Mouse (Mus musculus) T-helper 17 cell (primary cell): ENCODE results near the gene Tssk2.

Experiments used
- in situ Hi-C, 2 experiments: fragments of 300-600 bp; cut with MboI, MseI; formaldehyde crosslinking; loops; 1 replicate in 1 of 2; 2 replicates in 1 of 2; pipeline ENCODE4 v1.15.1; 2025; ENCODE audit warnings: high pct_unique_total_duplicates in 2 of 2

The Tssk2 gene

DNA sequence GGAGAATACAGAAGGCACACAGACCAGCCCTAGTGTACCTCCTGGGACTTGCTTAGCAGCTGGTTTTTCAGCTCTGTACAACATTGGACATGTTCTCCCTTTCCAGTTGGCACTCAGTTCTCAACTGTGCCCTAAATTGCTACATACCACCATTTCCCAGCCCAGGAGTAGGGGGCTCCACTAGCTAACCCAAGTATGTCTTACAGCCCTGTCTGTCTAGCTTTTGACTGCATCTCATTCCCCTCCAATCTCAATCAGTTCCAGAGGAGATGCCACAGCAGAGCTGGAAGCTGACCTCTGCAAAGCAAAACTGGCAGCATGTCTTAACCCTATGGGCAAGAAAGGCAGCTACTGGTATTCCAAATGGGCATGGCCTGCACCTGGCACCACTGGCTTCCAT lies 2.3 kb upstream of the Tssk2 start:
- in situ Hi-C loops, result no loop called here

DNA sequence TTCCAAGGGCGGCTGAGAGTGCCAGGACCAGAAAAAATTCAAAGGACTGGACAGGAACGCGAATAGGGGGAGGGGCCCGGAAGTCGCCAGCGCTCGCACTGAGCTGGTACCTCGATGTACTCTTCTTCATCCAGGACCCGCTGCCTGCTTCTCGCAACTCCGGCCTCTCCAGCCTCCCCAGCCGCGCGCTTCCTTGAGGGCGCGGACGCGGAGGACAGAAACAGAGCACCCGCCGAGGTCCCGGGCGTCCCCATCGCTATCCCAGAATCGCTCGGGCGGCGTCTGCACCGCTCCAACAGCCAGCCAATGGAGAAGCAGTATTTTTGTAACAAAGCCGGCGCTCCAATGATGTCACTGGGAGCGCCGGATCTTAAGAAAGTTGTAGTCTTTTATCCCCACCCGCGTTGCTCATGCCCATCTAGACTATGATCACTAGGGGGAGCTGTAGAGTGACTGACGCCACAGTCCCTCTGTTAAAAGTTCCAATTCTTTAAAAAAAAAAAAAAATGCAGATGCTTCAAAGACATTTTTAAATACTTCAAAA lies 12.7 kb downstream of the Tssk2 start, which contains the start of gene Ess2:
Gene Ess2, minus strand, starts transcription at position 297 of the 544 bp plus-strand sequence.
- in situ Hi-C loops, result loop anchor here in 1 of 2 experiments (5.0 kb wide), 1 partner anchor 704 kb away; the partner anchor contains the start of gene Rimbp3

- in situ Hi-C loops, result loop anchor here in 1 of 2 experiments (5.0 kb wide), 1 partner anchor 707 kb away; the partner anchor contains the start of gene Rimbp3
These were observed 16.1 kb downstream of the Tssk2 start, which contains the start of gene Gsc2 for GRCm38 (mm10) chr16:17914307-17915249. Gsc2 (minus strand) TSS chr16:17915059.

GRCm38 (mm10) chr16:17920586-17920985 lies 22.1 kb downstream of the Tssk2 start:
- in situ Hi-C loops, result no loop called here

- in situ Hi-C loops, result no loop called here
These were observed 23.1 kb downstream of the Tssk2 start for GRCm38 (mm10) chr16:17921325-17922162.

DNA sequence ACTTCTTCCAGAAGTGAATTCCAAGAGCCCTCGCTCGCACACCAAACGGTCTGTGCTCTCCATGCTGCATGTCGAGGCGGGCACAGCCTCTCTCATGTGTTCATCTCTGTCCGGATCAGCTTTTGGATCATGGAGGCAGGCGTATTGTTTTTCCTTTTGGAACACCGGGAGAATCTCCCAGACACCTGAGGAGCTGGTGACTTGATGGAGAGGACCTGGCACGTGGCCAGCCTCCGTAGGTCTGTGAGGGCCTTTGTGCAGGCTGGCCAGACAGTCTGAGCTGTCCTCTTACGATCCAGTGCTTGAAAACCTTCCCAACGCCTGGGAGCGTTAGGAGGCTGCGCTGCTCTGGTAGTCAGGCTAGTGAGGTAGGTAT lies 23.7 kb downstream of the Tssk2 start:
- in situ Hi-C loops, result no loop called here

DNA sequence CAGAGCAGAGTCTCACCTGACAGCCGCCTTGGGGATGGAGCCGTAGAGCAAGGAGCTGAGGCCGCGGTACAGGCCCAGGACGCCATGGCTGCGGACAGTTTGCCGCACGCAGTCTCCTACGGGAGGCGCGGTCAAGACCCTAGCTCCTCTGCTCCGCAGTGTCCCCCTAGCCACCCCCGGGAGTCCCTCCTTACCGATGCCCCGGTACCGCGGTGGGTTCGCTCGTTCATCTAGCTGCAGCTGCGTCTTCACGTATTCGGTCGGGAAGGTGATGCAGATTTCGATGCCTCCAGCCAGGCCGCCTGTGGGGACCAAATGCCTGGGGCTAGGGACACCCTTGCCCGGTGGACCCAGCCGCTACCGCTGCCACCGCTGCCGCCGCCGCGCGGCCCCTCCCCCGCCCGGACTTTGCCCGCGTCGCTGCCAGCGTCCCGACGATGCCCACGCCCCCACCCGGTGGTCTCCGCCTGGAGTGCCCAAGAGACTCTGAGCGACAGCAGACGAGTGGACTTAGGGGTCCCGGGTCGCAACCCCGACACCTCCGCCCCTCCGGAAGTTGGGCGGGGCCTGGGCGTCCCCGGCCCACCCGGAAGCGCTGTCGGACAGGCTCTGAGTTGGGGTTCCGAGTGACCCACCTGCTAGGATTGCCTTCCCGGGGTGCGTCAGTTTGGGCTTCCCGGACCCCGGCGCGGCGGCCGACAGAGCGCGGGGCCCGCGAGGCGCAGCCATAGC lies 29.1 kb downstream of the Tssk2 start:
- in situ Hi-C loops, result no loop called here

DNA sequence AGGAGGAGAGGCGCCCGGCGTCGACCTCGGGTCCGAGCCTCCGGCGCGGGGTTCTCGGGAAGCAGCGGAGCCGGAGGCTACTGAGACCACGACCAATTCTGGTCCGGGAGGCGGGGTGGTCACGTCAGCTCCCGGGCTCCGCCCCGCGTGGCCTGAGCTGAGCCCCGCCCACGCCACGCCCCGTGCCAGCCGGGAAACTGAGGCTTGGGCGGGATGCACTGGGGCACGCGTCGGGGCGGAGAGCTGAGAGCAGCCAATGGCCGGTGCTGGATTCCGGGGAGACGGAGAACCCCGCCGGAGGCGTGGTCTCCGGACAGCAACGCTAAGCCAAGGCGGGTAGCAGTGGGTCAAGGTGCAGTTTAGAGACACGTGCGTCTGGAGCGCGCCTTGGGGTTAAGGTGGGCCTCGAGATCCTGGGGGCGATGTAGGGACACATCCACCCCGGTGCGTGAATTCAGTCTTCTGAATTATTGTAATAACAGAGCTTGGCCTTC lies 29.7 kb downstream of the Tssk2 start, which contains the start of gene Slc25a1:
Gene Slc25a1, minus strand, starts transcription at position 133 of the 494 bp plus-strand sequence.
- in situ Hi-C loops, result no loop called here

- in situ Hi-C loops, result no loop called here
These were observed 30.2 kb downstream of the Tssk2 start for GRCm38 (mm10) chr16:17928627-17929104.

GRCm38 (mm10) chr16:17929211-17929610 lies 30.8 kb downstream of the Tssk2 start:
- in situ Hi-C loops, result no loop called here

GRCm38 (mm10) chr16:17929631-17930030 lies 31.2 kb downstream of the Tssk2 start:
- in situ Hi-C loops, result no loop called here

DNA sequence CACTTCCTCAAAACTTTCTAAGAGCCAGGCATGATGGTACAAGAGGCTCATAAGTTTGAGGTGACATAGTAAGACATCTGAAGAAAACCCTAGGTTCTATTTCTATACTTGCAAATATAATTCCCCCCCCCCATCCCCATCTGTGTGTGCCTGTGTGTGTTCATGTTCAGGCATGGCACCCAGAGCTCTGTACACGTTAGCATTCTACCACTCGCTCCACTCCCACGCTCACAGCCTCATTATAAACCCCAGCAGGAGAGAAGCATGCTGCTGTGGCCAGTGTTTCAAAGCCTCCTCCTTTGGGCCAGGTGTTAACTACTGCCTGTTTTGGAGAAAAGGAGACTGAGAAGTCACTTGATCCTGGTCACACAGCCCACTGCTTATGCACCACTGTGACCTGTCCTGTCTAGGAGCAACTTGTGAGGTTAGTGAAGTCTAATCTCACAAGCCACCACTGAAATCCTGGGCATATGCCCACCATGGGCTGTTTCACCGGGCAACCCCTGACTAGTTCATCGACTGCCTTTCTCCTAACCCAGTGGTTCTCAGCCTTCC lies 33.5 kb downstream of the Tssk2 start:
- in situ Hi-C loops, result no loop called here

- in situ Hi-C loops, result no loop called here
These were observed 35.4 kb downstream of the Tssk2 start for GRCm38 (mm10) chr16:17933594-17934444.

GRCm38 (mm10) chr16:17934445-17934910 lies 36.0 kb downstream of the Tssk2 start:
- in situ Hi-C loops, result no loop called here

DNA sequence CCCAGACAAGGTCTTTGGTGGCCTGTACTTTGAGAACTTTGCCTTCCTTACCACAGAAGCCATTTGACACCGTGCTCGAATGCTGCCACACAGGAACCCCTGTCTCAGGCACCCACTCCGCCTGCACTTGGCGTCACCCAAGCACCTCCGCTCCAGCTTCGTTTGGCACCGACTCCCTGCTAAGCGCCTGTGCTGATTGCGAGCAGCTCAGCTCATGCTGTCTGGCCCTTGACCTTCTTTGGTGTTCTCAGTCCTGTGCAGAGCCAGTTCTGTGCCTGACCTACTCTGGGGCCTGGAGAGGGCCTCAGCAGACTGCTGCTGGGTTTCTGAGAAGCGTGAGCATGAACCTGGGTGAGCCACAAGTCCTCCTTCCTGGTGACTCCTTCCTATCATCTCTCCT lies 38.3 kb downstream of the Tssk2 start:
- in situ Hi-C loops, result no loop called here

DNA sequence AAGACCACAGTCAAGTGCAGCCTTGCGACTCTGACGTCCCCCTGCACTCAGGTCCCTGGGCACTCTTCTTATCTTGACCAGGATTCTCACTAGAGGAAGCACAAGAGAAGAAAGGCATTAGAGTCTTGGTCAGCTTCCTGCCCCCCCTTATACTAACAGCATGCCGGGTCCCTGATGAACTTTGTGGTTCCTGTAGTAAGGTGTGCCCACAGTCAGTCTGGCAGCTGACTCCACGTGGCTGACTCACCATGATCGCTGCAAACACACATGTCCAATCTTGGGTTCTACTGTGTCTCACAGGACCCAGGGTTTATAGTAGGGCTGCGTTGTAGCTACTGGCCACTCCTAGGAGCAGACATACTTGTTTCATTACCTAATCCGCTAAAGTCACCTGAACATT lies 39.8 kb downstream of the Tssk2 start:
- in situ Hi-C loops, result no loop called here

- in situ Hi-C loops, result no loop called here
These were observed 40.4 kb downstream of the Tssk2 start for GRCm38 (mm10) chr16:17938821-17939220.

DNA sequence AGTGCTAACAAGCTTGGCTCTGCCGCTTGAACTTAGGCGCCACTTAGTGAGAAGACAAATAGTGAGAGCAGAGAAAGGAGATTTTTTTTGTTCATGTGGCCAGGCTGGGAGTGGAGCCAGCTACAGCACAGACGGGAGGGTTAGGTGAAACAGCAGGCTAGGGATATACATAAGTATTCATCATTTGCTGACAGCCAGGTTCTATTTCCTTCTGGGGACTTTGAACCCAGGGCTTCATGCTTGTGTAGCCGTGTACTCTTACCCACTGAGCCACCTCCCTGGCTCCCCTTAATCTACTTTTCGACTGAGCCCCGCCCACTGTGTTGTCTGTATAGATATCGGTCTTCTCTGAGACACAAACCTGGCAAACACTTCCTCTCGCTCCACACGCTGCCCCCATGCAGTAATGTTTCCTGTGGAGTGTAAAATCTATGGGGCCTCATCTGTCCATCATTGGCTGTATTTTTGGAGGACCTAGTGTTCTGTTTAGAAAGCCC lies 40.9 kb downstream of the Tssk2 start:
- in situ Hi-C loops, result no loop called here

GRCm38 (mm10) chr16:17943466-17943865 lies 45.0 kb downstream of the Tssk2 start:
- in situ Hi-C loops, result no loop called here
